Mouse (Mus musculus): ENCODE data around the gene Rnf214.

GRCm38 (mm10) chr9:45845541-45845940 is 61.2 kb downstream of the Rnf214 start:
- no peak for TF ChIP-seq CTCF (IDR thresholded peaks at IDR 0.05; ENCODE audit: low read depth)
- TF ChIP-seq EP300 (IDR thresholded peaks at IDR 0.05; ENCODE audit: low read depth), result no peak

Measured in liver, embryonic 14.5 days (tissue).